Mouse (Mus musculus) right cerebral cortex, postnatal 14 days (tissue): Measurements from ENCODE around the gene Hmox1.

ENCODE experiments used
- DNase-seq: peaks from one replicate; pipeline ENCODE4 v3.0.0; 2022

The Hmox1 gene

DNA sequence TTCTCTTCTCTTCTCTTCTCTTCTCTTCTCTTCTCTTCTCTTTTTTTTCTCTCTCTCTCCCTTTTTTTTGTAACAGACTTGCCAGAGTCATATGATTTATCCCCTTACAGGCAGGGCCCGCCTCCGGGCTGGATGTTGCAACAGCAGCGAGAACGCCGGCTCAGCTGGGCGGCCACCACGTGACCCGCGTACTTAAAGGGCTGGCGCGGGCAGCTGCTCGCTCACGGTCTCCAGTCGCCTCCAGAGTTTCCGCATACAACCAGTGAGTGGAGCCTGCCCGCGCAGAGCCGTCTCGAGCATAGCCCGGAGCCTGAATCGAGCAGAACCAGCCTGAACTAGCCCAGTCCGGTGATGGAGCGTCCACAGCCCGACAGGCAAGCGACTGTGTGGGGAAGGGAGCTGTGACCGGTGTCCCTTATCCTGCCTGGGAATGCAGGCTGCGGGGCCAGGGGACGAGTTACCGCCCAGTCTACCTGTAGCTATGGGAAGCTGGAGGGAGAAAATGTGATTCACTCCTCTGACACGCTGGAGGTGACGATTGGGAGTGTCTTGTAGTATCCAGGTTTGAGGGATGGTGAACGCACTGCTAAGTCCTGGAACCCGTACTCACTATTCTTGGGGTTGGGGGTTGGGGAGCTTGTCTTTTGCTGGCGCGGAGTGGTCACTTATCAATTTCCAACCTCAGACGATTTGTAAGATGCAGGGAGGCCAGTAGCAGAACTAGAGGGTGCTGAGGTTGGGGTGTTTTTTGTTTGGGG is at the start of gene Hmox1:
Gene Hmox1, plus strand, starts transcription at position 223 of the 758 bp plus-strand sequence.
- peak; percentile 89 for DNase-seq

DNA sequence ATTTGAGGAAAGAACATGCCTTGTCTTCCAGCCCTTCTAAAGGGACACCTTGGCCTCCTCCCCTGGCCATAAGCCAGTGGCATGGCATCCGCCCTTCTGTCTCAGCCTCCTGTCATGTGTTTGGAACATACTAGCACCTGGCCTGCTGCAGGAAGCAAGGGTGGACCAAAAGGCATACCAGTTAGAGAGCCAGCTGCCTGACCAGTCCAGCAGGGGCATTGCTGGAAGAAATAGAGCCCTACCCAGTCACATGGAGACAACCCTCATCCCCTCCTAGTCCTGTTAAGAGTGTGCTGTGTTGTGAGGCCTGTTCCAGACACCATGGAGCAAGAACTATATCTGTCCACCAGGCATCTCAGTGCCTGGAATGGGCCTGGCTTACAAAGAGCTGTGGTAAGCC is 47.1 kb upstream of the Hmox1 start:
- no peak for DNase-seq

DNA sequence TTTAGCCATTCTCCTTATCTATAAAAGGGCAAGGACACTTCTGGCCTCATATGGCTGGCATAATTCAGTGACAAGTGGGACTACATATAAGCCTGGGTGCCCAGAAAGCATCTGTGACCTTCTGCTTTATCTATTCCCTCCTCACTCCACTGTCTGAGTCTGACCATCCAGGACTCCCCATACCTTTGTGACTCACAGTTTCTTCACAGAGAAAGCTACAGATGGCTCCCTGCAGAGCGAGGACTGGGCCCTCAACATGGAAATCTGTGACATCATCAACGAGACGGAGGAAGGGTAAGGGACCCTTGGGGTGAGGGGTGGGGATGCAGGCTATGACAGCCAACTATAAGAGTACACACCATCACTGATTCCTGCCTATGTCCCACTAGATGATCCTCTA is 45.6 kb upstream of the Hmox1 start:
- no peak for DNase-seq

DNA sequence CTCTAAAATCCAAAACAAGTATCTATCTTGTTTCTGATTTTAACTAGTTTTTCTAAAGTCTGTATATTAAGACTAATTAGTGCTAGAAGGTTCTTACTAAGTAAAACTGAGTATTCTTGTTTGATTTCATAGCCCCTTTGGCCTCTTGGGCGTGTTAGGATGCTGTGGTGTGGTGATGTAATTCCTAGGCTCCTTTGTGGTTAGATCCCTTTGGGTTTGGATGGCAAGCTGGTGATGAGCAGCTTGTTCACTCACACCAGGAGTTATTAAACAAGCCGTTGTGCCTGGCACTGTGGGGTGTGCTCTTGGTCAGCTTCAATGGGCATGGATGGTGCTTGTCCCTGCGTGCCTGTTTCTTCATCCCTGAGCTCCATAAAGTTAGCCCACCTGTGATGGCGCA is 40.1 kb upstream of the Hmox1 start:
- DNase-seq: no peak

DNA sequence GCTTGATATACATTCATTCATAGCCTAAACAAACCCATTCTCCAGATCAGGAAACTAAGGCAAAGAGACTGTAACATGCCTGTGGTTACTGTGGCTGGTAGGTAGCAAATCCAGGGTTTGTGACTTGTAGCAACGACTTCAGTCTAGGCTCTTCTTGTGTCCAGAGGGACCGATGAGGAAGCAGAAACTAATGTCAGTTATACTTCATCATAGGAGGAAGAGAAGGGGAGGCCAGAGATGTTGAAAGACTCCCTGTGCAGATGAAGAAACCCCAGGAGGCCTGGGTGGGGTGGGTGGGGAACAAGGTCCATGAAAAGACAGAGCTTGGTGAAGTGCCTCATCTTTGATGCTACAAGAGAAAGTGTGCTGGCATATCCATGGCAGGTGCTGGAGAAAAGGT is 37.7 kb upstream of the Hmox1 start:
- no peak for DNase-seq

DNA sequence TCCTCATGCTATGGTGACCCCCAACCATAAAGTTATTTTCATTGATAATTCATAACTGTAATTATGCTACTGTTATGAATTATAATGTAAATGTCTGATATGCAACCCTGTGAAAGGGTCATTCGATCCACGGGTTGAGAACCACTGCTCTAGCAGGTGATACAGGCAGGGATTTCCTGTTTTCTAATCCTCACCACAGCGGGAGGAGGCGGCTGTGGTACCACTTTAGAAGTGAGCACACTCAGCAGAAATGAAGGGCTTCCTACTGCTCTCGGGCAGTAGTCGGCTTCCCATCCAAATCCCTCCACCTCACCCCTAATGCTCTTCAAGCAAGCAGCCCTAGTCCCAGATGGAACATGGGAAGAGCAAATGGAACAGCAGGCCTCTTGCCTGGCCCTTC is 33.4 kb upstream of the Hmox1 start:
- no peak for DNase-seq

DNA sequence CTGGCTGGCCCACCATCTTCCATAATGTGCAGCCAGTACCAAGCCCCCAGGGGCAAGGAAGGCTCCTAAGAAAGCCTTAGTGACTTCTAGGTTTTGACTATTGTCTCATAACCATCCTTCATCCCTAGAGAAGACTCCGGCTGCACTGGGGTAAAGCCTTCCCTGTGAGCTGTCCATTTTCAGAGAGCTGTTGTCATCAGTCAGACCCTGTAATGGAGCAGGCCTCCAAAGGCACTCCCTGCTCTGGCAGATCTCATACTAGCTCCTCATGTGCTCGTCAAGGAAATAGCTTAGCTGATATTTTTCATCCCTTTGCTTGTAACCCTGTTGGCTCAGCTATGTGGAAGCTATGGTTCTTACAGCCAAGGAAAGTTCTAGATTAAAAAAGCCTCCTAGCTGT is 32.6 kb upstream of the Hmox1 start:
- no peak for DNase-seq

DNA sequence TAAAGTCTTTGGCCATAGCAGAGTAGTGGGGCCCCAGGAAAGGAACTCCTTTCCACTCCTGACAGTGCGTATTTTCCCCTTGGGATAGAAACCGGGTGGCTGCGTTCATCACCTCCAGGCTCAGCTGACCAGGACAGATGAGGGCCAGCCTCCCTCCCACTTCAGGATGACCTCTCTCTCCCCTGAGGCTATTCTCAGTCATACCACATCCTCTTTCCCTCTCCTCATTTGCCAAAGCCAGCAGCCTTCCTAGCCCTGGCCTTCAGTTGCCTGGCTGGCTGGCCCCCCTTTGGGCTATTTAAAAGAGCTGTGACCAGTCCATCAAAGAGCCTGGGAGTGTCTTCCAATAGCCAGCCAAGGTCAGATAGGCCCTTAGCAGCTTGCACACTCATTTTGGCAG is 30.1 kb upstream of the Hmox1 start:
- DNase-seq: no peak

DNA sequence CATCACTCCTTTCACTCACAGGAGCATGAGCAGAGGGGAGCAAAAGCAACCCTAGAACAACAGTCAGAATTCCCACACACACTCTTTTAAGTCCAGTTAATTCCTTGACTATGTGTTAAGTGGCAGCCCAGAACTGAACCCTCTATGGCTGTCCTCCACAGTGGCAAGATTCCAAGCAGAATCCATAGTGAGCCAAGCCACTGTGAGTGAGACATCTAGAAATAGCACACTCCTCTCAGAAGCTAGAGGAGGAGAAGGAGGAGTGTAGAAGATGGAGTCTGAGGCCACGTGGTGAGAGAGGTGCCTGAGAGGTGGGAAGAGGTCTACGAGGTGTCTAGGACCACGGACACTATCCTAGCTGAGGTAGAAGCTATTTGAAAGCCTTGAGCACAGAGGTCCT is 28.6 kb upstream of the Hmox1 start:
- no peak for DNase-seq

DNA sequence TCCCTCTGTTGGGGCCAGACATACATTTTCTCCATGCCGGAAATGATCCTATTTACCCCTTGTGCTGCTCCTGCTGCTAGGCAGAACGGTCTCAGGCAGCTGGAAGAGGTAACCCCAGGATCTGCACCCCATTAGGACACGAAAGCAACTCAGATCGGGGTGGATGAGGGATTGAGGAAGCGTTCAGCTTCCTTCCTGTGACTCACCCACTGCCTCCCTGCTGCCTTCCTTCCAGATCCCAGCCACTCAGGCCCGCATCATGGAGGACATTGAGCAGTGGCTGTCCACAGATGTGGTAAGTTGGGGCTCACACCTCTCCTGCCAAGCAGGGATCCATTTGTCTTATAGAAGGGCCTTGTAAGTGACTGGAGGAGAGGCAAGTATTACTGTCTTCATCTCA is 26.1 kb upstream of the Hmox1 start:
- no peak for DNase-seq

DNA sequence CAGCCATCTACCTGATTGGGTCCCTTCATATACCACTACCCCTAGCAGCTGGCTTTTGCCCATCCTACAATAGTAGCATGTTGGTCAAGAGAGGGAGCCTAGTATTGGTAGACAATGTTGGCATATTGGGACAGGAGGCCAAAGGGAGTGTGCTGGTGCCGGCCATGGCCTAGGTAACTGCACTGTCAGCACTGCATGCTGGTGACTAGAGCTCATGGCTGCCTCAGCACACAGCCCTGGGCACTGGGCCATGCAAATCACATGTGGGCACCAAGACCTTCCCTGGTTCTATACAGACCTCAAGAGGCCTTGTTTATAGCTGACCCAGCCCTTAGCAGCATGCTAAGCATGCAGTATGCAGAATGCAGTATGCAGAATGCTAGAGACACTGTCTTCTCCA is 23.1 kb upstream of the Hmox1 start:
- DNase-seq: no peak

DNA sequence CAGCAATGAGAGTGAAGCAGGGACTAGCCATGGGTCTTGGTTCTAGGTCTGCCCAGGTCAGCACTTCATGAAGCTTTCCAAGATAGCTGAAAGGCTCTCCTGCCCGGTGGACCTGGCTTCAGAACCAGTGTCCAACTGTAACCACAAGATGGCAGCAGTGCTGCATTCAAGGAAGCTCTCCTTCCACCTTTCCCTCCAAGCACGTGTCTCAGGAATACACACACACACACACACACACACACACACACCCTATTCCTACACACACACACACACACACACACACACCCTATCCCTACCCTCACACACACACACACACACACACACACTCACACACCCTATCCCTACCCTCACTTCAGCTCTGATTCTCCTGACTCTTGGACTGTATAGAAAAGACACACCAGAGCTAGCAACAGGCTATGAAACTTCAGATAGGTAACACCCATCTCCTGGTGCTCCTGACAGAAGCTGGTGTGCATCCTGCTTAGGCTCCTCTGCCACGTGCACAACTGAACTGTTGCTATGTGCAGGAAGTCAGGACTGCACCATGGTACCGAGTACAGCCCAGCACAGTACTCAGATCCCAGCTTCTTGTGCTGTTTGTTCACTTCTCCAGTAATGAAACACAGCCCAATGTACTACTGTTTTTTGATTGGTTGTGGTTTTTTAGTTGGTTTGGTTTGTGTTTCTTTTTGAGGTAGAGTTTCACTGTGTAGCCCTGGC is 21.6 kb upstream of the Hmox1 start:
- DNase-seq: peak; percentile 79

DNA sequence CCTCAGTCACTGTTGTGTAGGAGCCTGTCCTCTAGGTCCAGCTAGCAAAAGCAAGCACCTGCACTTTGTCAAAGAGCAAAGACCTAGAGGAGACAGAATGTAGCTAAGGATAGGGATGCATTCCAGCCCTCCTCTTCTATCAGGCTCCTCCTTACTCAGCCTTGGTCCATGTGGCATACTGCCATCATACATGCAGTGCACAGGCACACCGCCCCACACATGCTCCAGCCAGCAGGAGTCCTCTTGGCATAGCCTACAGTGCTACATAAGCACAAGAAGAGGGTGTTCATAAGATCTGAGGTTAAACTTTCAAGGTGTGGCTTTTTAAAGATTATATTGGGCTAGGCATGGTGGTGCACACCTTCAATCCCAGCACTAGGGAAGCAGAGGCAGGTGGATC is 18.5 kb upstream of the Hmox1 start:
- no peak for DNase-seq

DNA sequence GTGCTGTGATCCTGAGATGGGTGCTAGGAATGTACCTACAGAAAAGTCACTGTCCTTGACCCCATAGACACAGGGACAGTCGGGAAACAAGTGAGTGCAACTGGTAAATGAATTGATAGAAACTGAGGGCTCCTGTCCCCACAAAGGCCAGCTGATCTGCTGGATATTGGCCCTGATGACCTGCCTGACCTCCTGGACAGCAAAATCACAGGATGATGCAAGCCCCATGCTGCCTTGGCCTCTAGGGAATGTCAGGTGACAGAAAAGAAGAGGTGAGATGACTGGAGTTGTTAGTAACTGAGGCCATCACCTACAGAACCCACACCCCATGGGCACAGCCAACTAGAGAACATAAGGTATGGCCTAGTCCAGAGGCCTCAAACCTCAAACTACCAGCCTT is 15.2 kb upstream of the Hmox1 start:
- no peak for DNase-seq

DNA sequence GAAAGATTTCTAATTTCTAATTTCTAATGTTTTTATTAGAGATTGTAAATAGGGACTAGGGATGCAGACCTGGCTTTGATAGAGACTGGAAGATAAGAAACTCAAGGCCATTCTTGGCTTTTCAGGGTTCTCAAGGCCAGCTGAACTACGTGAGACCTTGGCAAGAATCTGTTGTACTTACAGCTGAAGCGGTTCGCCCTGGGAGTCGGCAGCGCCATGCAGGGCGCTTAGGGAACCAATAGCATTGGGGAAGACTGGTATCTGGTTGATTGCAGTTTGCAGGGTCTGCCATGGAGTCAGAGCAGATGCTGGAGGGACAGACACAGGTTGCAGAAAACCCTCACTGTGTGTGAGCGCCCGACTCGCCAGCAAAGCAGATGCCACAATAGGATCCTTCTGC is 14.6 kb upstream of the Hmox1 start:
- DNase-seq: no peak

DNA sequence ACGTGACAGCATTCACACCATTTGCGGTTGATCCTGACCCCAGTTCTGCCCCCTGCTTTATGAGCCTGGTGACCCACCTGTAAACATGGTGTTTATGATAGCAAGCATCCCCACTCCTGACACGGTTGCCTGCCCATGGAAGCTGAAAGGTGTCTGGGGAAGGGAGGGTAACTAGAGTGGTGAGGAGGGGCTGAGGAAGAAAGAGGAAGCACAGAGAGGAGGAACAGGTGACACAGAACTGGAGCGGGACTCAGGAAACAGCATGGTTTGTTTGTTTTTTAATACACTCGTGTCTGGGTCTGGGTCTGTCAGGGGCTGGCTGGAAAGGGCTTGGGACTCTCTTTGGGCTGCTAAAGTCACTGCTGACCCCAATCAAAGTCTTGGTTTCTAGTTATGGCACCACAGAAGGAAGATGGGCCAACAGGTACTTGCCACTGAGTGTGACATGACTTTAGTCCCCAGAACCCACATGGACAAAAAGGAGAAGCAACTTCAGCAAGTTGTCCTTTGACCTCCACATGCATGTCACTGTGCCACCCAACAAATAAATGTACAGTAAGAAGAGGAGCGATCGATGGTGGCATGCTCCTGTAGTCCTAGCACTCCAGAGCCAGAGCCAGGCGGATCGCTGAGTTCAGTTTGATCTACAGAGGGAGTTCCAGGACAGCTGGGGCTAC is 11.9 kb upstream of the Hmox1 start:
- DNase-seq: no peak

DNA sequence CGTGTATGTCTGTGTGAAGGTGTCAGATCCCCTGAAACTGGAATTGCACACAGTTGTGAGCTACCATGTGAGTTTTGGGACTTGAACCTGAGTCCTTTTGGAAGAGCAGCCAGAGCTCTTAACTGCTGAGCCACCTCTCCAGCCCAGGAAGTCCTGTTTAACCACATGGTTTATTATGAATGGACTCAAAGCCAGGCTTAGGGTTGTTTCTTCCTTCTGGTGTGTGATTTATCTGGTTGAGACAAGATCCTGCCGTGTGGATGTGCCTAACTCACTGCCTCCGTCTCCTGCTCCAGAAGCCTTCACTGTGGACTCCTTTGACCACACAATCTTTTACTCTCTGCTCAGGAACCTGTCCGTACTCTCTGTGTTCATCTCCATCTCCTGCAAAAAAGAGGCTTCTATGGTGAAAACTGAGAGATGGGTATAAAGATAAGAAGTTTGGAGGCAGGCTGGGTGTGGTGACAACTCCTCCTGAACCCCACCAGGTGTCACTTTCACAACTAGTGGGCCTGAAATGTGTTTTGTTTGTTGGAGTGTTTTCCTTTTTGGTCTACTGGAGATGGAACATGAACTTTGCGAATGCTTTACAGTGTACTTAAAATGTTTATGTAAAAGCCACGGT is 11.1 kb upstream of the Hmox1 start:
- no peak for DNase-seq

DNA sequence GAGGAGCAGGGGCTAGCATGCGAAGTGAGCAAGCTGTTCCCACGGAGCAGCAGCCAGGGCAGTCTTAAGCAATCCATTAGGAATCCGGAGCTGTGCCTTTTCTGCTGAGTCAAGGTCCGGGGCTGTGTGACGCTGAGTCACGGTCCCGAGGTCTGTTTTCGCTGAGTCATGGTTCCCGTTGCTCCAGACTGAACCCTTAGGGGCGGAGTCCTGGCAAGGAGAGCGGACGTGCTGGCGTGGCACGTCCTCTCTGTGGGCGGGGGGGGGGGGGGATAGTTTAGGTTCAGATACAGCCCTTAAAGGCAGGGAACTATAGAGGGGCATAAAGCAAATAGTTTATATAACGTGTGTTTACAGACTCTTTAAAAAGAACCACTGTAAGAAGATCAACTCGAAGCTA is 9.6 kb upstream of the Hmox1 start:
- peak; percentile 82 for DNase-seq

DNA sequence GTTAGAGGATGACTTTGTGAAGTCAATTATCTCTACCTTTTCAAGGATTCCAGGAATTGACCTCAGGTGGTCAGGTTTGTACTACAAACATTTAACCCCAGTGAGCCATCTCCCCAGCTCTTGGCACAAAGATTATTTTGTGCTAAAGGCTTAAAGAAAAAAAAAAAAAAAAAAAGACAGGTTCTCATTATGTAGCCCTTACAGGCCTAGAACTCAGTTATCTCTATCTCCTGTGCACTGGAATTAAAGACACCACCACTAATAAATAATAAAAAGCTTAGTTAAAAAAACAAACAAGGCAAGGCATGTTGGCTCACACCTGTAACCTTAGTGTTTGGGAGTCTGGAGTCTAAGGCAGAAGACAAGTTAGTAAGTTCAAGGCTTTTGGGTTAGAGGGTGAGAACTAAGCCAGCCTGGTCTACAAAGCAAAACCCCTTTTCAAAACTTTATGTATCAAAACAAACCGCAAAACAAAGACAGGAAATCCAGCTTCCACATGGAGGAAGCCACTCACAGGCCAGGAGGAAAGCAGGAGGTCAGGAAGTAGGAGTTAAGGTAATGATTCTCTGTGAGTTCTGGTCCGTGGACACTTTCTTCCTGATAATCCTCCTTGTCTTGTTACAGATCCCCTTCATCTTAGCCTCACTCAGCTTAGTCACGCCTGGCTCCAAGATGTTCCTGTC is 8.9 kb upstream of the Hmox1 start:
- no peak for DNase-seq

DNA sequence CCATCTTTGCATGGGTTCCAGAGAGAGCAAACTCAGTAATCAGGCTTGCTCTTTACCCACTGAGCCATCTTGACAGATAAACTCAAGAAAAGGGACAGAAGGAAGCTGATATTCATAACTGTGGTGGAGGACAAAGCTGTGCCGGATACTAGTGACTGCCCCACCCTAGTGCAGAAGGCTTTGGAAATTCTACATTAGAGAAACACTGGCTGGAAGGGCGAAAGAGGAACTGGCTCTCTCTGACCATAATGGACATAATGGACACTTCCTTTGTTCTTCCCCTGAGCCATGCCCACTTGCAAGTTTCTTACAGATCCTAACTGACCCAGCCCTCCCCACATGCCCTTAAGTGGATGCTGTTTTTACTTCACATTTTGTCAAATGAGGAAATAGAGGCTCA is 7.4 kb upstream of the Hmox1 start:
- no peak for DNase-seq

DNA sequence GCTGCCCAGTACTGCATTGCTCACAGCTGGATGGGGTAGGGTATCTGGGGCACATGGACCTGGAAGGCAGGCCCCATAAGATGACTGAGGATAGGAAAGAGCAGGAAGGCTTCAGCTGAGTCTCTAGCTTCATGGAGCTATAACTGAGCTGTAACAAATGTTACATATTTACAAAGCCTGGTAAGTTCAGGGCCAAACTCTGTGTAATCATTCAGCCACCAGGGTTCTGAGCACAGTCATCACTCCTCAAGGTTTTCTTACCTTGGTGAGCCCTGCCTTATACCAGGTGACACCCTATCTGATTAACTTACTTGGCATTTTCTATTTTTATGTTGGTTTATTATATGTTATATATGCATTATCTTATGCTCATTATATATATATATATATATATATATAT is 6.3 kb upstream of the Hmox1 start:
- DNase-seq: no peak

DNA sequence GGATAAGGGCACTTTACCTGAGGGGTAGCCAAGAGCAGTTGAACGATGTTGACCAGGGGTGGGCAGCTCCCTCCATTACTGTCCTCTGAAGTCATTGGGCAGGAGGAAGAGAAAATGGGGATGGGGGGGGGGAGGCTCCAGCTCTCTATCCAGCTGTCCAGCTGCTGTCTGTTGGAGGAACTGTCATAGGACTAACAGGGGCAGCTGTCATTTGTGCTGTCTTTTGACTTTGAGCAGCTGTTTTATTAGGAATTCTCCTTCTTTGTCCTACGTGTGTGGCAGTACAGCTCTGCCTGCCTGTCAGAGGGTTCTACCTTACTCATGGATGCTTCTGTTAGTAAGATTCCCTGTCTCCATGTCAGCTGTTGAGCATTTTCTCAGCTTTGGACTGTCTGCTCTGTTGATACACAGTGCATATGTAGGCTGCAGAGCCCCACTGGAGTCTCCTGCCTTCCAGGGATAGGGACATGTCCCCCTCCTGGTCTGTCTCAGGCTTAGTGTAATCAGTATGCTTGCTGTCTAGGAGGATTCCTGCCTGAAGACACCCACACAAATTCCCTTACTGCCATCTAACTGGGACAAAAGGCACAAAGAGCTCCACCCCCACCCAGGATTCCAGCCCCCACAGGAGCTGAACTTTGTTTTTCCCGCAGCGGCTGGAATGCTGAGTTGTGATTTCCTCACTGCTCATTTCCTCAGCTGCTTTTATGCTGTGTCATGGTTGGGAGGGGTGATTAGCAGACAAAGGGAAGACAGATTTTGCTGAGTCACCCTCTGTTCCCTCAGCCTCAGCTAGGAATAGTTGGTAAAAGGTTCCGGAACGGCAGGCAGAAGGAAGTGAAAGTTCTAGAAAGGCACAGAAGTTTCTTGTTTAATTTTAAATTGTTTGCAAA is 4.2 kb upstream of the Hmox1 start:
- peak; percentile 40 for DNase-seq
